Mouse (Mus musculus): Measurements from ENCODE around the gene Prph.
"Not testable (repeated sequence)": the region's sequence is repeated elsewhere in the genome, so short reads cannot be mapped to it uniquely, and the experiment has no call there.

Prph gene

GRCm38 (mm10) chr15:99033498-99034270, 21.3 kb upstream of the Prph start:
- no peak for DNase-seq (ENCODE audit: low spot score)

DNA sequence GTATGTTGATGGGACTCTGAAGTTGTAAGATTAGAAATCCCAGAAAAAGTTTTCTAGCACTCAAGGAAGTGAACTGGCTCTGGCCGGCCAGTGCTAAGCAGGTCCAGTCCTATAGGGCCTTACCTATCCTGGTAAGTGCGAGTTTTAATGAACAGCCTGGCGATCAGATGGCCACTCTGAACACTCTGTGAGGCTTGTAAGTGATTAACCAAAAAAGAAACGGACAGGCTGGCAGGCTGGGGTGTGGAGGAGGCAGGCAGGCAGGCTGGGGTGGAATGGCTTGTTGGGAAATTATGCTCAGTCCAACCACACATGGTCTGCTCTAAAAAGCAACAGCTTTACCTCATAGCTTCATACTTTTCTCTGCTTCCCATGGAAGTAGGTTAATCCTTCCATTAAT, 19.5 kb upstream of the Prph start:
- no peak for DNase-seq (ENCODE audit: low spot score)

- no peak for DNase-seq (ENCODE audit: low spot score)
These were observed 18.6 kb upstream of the Prph start for GRCm38 (mm10) chr15:99036249-99036905.

DNA sequence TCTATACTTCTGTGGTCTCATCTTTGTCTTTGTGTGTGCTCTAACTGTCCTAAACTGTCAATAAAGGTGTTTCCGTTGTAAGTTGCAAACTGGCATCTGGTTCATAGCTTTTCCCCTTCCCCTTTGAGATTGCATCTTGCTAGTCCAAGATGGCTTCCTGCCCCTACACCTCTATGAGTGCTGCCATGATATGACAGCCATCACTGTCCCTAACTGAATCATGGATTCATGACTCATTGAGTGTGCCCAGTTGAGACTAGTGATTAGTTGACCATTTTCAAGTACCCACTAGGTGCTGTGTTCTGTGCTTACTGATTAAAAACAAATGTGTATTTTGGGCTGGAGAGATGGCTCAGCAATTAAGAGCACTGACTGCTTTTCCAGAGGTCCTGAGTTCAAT, 16.9 kb upstream of the Prph start:
- no peak for DNase-seq (ENCODE audit: low spot score)

DNA sequence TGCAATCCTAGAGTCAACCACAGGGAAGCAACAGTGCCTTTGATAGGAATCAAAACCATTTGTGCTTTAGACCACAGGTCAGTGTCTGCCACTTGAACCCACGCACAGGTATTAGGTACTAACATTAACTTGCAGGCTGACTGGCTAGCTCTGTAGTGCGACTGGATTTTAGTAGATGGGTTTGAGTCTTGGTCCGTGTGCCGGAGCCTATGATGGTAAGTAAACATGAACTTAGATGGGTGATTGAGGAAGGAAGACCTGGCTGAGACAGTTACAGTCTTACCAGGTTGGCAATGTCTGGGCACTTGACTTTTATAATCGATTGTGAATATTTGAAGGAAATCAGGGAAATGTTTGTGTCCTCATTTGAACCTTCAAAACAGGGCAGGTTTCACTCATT, 16.2 kb upstream of the Prph start:
- DNase-seq (ENCODE audit: low spot score) = no peak

DNA sequence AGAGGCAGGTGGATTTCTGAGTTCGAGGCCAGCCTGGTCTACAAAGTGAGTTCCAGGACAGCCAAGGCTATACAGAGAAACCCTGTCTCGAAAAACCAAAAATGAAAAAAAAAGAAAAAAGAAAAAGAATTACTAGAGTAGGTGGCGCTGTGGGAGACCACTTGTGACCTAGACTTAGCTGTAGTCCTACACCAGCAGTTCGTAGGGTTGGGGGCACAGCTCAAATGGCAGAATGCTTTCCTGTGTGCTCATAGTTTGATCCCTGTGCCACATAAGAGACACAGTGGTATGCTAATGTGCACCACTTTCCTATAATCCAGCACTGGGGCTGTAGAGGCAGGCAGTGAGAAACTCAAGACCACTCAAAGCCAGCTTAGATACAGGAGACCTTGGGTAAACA, 15.7 kb upstream of the Prph start:
- no peak for DNase-seq (ENCODE audit: low spot score)

- DNase-seq (ENCODE audit: low spot score) = no peak
These were observed 14.7 kb upstream of the Prph start for GRCm38 (mm10) chr15:99039996-99040919.

GRCm38 (mm10) chr15:99040920-99041856, 13.8 kb upstream of the Prph start:
- DNase-seq (ENCODE audit: low spot score) = no peak

DNA sequence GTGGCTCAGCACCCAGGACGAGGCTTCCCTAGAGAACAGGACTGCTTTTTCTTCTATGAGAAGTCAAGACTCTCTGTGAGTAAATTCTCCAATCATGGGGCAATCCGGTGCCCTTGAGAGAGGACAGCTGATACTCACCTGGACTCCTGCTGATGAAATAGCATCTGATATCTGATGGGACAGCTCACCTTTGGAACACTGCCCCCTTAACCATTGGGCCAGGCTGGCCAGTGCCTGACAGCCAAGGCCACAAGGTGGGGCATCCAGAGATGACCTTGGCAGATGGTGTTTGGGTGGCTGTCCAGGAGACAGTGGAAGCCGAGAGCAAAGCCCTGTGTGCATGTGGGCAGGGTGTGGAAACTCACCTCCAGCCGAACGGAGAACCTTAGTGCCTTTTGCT, 12.6 kb upstream of the Prph start:
- no peak for DNase-seq (ENCODE audit: low spot score)

DNA sequence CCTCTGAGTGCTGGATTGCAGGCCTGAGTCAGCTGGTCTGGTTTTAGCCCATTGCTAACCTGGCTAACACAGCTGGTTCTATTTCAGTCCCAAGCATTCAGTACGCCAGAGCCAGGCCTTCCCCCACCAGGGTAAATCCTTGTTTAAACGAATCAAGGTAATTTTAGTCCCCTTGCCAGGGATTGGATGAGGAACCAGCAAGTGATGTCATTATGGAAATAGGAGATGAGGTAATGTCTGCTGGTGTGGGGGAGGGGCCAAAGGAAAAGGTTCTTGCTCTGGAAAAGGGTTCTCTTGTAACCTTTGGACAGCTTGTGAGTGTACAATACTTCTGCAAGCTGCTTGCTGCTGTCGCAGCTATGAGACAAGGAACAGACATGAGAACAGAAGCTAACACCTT, 10.1 kb upstream of the Prph start:
- DNase-seq (ENCODE audit: low spot score) = no peak

DNA sequence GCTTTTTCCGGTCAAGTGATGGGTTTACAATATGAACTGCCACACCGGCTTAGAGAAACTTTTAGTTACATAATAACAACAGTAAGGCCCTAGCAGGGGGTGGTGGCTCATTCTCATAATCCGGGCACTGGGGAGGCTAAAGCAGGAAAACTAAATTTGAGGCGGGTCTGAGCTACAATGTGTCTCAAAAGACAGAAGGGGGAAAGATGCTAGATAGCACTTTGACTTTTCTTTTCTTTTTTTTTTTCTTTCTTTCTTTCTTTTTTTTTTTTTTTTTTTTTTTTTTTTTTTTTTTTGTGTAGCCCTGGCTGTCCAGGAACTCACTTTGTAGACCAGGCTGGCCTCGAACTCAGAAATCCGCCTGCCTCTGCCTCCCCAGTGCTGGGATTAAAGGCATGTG, 9.2 kb upstream of the Prph start:
- not testable (repeated sequence) for DNase-seq (ENCODE audit: low spot score)

DNA sequence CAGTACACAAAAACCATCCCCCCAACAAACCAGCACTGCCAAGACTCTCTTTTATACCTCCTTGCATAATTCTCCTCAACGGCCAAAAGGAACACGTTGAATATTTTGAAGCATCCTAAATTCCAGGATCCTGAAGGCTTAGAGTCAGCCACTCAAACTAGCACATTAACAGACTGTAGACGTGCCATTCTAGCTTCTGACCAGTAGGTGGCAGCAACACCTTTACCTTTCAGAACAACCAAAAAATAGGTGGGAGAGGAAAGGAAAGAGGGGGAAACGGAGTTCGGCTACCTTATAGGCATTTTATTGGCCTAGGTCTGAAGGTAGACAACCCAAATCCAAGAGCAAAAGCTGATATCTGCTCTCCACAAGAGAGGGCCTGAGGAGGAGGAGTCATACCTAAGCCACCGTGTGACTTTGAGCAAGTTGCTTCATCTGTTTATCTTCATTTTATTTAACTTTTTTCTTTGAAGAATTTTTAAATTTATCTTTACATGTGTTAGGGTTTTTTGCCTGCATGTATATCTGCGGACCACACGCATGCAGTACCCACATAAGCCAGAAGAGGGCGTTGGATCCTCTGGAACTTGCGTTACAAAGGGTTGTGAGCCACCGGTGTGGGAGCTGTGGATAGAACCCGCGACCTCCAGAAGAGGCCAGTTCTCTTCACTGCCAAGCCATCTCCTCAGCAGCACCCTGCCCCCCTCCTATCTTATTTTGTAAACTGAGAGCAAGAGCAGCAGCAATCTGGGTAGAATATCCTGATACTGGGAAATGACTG, 5.3 kb upstream of the Prph start:
- no peak for DNase-seq (ENCODE audit: low spot score)

- no peak for DNase-seq (ENCODE audit: low spot score)
These were observed 1.6 kb upstream of the Prph start for GRCm38 (mm10) chr15:99053373-99053772.

- DNase-seq (ENCODE audit: low spot score) = no peak
These were observed 562 bp downstream of the Prph start for GRCm38 (mm10) chr15:99055511-99055961.

- no peak for DNase-seq (ENCODE audit: low spot score)
These were observed 1.4 kb downstream of the Prph start for GRCm38 (mm10) chr15:99056332-99056731.

- DNase-seq (ENCODE audit: low spot score) = no peak
These were observed 10.7 kb downstream of the Prph start for GRCm38 (mm10) chr15:99065557-99066165.

DNA sequence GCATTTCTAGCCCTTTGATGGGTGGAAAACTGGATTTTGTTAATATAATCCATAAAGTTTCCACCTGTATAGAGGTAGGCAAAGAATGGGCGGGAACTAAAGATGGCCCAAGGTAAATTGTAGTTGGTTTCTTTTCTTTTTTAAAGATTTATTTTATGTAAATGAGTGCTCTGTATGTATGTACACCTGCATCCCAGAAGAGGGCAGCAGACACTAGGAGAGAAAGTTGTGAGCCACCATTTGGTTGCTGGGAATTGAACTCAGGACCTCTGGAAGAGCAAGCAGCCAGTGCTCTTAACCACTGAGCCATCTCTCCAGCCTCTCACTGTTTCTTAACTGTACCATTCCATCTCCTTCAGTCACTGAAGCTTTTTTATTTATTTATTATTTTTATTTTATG, 17.0 kb downstream of the Prph start:
- DNase-seq (ENCODE audit: low spot score) = no peak

GRCm38 (mm10) chr15:99074019-99074599, 19.1 kb downstream of the Prph start, which contains the start of gene Troap:
Gene Troap (plus strand): TSS chr15:99074575.
- no peak for DNase-seq (ENCODE audit: low spot score)

DNA sequence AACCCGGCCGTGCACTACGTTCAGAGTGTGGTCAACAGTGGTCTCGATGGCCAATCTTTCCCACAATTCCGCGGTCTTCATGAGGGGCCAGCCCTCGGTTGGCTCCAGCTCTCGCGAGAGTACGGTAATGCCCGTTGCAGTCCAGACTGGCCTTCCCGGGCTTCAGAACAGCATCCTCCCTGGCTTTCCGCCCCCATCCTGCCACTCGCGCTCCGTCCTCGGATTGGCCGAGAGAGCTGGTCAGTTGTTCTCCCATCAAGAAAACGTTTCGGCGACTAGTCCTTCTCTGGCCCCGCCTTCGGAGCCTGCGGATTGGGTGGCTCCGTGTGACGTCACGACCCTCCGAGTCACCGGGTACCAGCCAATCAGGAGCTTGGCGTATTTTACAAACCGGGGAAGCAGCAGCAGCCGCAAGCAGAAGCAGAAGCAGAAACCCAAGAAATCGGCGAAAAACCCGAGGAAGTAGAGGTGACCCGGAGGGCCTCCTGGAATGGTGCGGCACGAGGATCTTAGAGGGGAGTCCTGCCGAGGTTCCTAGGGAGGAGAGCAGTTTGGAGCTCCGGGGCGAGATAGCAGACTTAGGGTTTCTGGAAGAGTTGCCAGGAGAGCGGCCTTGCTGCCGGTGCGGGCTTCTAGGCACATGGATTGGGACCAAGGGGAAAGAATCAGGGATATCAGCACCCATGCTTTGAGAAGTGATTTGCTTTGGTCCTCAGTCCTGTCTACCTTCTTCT, 19.8 kb downstream of the Prph start:
- DNase-seq (ENCODE audit: low spot score) = peak; percentile 95
